Mouse (Mus musculus) cerebellum, adult 2 months (tissue): ENCODE measurements at regions not wholly inside any gene's neighbourhood (a gene's known extent, or its start where the extent isn't known, plus 50 kb on each side); places are given as distances from the start of the nearest gene placed in this dataset.

Source experiments
- CTCF ChIP-seq: fragments of 200-500 bp; IDR thresholded peaks from 2 replicates; pipeline ENCODE4 v1.5.1; 2011; ENCODE audit warnings: low read depth, mild to moderate bottlenecking, control low read depth, low read length, moderate library complexity, borderline replicate concordance; ENCODE audit not compliant: insufficient read depth
- POLR2A ChIP-seq: fragments of 200-500 bp; IDR thresholded peaks from 2 replicates; pipeline ENCODE4 v1.6.1; 2011; ENCODE audit warnings: low read length, control low read depth, borderline replicate concordance; ENCODE audit not compliant: insufficient read depth

DNA sequence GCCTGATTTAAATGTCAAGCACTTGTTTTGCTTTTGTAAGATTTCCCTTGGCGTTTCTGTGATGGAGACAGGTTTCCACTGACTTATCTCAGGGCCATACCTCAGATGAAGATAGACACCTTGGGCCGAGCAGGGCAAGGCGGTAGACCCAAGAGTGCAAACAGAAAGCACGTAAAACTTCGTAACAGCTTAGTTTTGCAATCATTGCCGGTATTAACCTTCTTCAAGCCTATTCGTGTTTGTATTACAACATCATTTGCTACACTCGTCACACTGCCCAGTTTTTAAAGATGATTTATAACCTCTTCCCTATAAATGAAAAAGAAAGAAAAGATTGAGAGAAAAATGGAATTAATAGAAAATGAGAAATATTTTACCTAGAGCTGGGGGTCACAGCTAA lies 56.6 kb upstream of the Ank start:
- no peak for TF ChIP-seq POLR2A
- TF ChIP-seq CTCF: no peak
